Mouse (Mus musculus): ENCODE measurements around the gene Ttll3.

The Ttll3 gene

GRCm38 (mm10) chr6:113419199-113419587 lies 30.1 kb downstream of the Ttll3 start, which contains the start of gene Rpusd3:
Rpusd3 (minus strand) TSS chr6:113419340.
- peak; percentile 97 for DNase-seq (ENCODE audit: low spot score in 2 of 2)

- DNase-seq (ENCODE audit: low spot score in 2 of 2) = no peak
Observed at GRCm38 (mm10) chr6:113423000-113423399, 33.9 kb downstream of the Ttll3 start.

GRCm38 (mm10) chr6:113424187-113424586 lies 35.1 kb downstream of the Ttll3 start:
- DNase-seq (ENCODE audit: low spot score in 2 of 2) = no peak

- no peak for DNase-seq (ENCODE audit: low spot score in 2 of 2)
Observed at GRCm38 (mm10) chr6:113426696-113427095, 37.6 kb downstream of the Ttll3 start.

GRCm38 (mm10) chr6:113427397-113427796 lies 38.3 kb downstream of the Ttll3 start:
- DNase-seq (ENCODE audit: low spot score in 2 of 2) = peak; percentile 44 to 67

GRCm38 (mm10) chr6:113428006-113428405 lies 38.9 kb downstream of the Ttll3 start:
- DNase-seq (ENCODE audit: low spot score in 2 of 2) = no peak

- no peak for DNase-seq (ENCODE audit: low spot score in 2 of 2)
Observed at GRCm38 (mm10) chr6:113429965-113430364, 40.9 kb downstream of the Ttll3 start.

- DNase-seq (ENCODE audit: low spot score in 2 of 2) = no peak
Observed at GRCm38 (mm10) chr6:113430846-113431245, 41.8 kb downstream of the Ttll3 start.

GRCm38 (mm10) chr6:113431801-113432200 lies 42.7 kb downstream of the Ttll3 start:
- DNase-seq (ENCODE audit: low spot score in 2 of 2) = no peak

GRCm38 (mm10) chr6:113433661-113434060 lies 44.6 kb downstream of the Ttll3 start:
- no peak for DNase-seq (ENCODE audit: low spot score in 2 of 2)

GRCm38 (mm10) chr6:113434691-113435090 lies 45.6 kb downstream of the Ttll3 start:
- no peak for DNase-seq (ENCODE audit: low spot score in 2 of 2)

GRCm38 (mm10) chr6:113435664-113436205 lies 46.7 kb downstream of the Ttll3 start, which contains the start of gene Cidec:
Cidec (minus strand) TSS chr6:113435760.
- no peak for DNase-seq (ENCODE audit: low spot score in 2 of 2)

GRCm38 (mm10) chr6:113437135-113437534 lies 48.1 kb downstream of the Ttll3 start:
- no peak for DNase-seq (ENCODE audit: low spot score in 2 of 2)

GRCm38 (mm10) chr6:113438721-113439430 lies 49.8 kb downstream of the Ttll3 start:
- no peak for DNase-seq (ENCODE audit: low spot score in 2 of 2)

GRCm38 (mm10) chr6:113440686-113441085 lies 51.6 kb downstream of the Ttll3 start:
- DNase-seq (ENCODE audit: low spot score in 2 of 2) = no peak

- DNase-seq (ENCODE audit: low spot score in 2 of 2) = peak; percentile 75 to 77
Observed at GRCm38 (mm10) chr6:113441147-113441680, 52.2 kb downstream of the Ttll3 start.

GRCm38 (mm10) chr6:113442087-113442441 lies 53.0 kb downstream of the Ttll3 start:
- no peak for DNase-seq (ENCODE audit: low spot score in 2 of 2)

GRCm38 (mm10) chr6:113442442-113443090 lies 53.5 kb downstream of the Ttll3 start, which contains the start of gene Jagn1:
Jagn1 (plus strand) TSS chr6:113442569.
- peak; percentile 92 for DNase-seq (ENCODE audit: low spot score in 2 of 2)

- DNase-seq (ENCODE audit: low spot score in 2 of 2) = peak; percentile 8 to 24
Observed at GRCm38 (mm10) chr6:113443091-113443490, 54.0 kb downstream of the Ttll3 start.

- no peak for DNase-seq (ENCODE audit: low spot score in 2 of 2)
Observed at GRCm38 (mm10) chr6:113444207-113444965, 55.3 kb downstream of the Ttll3 start.

- DNase-seq (ENCODE audit: low spot score in 2 of 2) = no peak
Observed at GRCm38 (mm10) chr6:113447639-113448038, 58.6 kb downstream of the Ttll3 start.

GRCm38 (mm10) chr6:113451839-113452238 lies 62.8 kb downstream of the Ttll3 start:
- DNase-seq (ENCODE audit: low spot score in 2 of 2) = no peak

Measured in natural killer cell, adult 2 months (primary cell).